Mouse (Mus musculus): Measurements from ENCODE around the gene Arfgap1.

GRCm38 (mm10) chr2:181007054-181007453, 40.0 kb downstream of the Arfgap1 start:
- TF ChIP-seq GATA1 (IDR thresholded peaks at IDR 0.05; ENCODE audit: low read length) (no peak), TAL1 (IDR thresholded peaks at IDR 0.05; ENCODE audit: low read length) (no peak)
